Comparison of ENCODE assay signal across 8 mouse cellular contexts in the genomic region with DNA sequence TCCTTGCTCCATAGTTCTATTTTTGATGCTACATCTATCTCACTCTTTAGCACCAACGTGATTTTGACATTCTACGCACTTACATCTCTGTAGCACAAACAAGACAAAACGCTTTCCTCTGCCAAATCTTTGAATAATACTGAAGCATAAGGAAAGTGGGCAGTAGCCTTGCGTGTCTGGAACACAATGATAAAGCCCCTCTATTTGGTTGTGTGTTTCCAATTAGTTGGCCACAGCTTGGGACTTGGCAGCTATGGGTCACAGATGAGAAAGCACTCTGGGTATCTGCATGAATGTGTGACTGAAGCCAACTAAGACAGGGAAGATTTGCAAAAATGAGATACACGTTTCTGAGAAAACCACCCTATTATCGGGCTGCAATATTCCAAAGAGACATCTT.
"Had no signal": no experiment of that assay in that cellular context is flagged by ENCODE, and none has a peak within 500 bp of the region (broad histone marks: within the 10 kb centered on the region; RNA-seq: fewer than 3 reads in every experiment).

No protein-coding gene starts in this region.

- DNase-seq: kidney, adult 18-20 months; kidney, postnatal 14 days; liver; liver, embryonic 13.5 days; liver, postnatal 0 days; lung, postnatal 14 days; thymus, adult 2 months; thymus, postnatal 25 days had no signal
